Mouse (Mus musculus) adrenal gland, postnatal 4 days (tissue): Measurements from ENCODE around the gene RPS10-NUDT3. TPM values are rescaled to one million over a fixed set of nuclear protein-coding genes. Genes with fewer than 3 reads are reported as not detected.

Experiments
- DNase-seq, 2 experiments: peaks; one replicate each; pipeline ENCODE4 v3.0.0; 2021 to 2022; ENCODE audit warnings: low spot score in 2 of 2, mixed read lengths in 2 of 2
- long read RNA-seq, 2 experiments: library from polyadenylated mRNA; stranded (forward); transcript quantifications; one replicate each; pipeline ENCODE4 v2.0.0; 2021
- total RNA-seq, 2 experiments: library from RNA; stranded (reverse); gene quantifications; 2 replicates each; pipeline ENCODE4 v1.2.3; 2021

RPS10-NUDT3 gene
- total RNA-seq, result not detected
- long read RNA-seq, experiment 1, result 0 reads
- long read RNA-seq, experiment 2, partial matches to known transcripts, result 2 of 4 reads
- long read RNA-seq, experiment 2, other reads (novel, unspliced or antisense), result 2 of 4 reads

GRCm38 (mm10) chr17:27634871-27635574 lies at the start of gene RPS10-NUDT3:
Gene RPS10-NUDT3 (minus strand): TSS chr17:27635222.
- peak; percentile 74 to 75 for DNase-seq

DNA sequence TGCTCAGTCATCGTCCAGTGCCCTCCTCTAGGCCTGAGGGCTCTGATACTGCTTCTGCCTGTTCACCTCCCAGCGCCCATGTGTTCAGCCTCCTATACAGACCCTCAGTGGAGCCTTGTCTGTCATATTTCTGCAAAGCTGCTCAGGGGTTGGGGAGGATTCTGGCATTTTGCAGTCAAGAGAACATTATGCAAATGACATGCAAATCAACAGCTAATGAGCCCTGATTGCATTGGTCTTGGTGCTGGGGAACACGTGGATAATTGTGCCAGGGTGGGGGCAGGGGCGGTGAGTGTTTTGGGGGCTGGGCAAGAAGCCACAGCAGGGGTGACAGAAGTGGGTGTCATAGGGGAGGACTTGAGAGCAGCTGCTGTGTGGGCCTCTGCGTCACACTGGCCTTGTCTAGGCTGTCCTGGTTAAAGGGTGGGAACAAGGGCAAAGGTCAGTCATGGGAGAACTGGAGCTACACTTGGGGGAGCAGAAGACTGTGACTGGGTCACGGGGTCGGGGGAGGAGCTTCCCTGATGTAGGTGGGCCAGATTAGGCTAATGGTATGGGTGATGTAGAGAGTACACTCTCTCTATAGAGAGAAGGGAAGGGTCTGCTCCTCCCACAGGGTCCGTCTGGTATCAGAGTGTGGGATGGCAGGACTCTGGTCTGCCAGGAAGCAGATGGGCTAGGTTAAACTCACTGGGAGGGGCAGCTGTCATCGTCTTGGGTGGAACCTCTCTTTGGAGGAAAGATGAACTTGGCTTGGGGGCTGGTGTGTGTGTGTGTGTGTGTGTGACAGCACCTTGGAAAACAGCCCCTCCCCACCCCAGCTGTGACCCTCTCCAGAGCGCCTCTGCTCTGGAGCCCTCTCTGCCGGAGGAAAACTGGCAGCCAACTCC lies 44.1 kb upstream of the RPS10-NUDT3 start:
- DNase-seq, result no peak

DNA sequence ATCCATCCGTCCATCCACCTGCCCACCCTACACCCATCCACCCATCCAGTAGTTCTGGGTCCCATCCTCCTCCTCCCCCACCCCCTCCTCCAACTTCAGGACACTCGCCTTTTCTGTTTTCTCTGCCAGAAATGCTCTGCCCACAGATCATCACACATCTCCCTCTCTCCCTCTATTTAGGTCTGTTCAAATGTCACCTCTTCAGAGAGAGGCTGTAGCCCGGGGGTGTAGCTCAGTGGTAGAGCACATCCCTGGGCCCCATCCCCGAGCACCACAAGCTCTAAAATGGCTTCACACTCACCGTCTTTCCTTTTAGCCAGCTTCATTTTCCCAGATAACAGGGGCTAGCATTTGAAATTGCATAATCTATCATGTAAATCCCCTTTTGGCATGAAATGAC lies 42.7 kb upstream of the RPS10-NUDT3 start:
- no peak for DNase-seq

DNA sequence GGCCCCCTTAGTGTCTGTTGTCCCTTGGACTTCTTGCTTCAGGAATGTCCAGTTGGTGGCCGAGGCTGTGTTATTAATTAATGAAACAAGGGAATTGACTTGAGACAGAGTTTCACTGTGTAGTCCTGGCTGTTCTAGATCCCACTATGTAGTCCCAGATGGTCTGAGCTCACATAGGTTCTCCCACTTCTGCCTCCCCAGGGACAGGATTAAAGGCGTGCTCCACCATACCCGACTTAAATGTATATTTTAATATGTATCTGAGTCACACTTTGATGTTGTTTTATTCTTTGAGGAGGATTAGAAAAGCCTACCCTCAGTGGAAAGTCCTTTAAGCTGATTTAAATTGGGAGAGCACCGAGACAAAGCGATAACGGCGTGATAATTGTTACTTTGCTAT lies 41.2 kb upstream of the RPS10-NUDT3 start:
- DNase-seq, result no peak

- no peak for DNase-seq
Observed at GRCm38 (mm10) chr17:27675453-27675852, 40.4 kb upstream of the RPS10-NUDT3 start.

DNA sequence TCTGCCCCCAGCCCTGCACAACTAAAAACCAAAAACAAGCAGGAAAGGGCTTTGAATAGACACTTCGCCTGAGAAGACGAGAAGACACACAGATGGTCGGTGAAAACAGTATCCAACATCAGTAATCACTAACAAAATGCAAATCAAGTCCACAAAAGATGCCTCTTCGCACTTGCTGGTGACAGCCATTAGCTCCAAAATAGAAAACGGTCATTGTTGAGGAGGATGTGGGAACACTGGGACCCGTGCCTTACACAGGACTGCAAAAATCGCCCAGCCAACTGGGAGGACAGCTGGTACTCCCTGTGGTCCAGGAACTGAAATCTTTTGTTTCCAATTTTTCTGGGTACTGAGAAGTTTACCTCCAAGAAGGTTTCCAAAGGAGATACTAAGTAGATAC lies 38.9 kb upstream of the RPS10-NUDT3 start:
- DNase-seq, result no peak

GRCm38 (mm10) chr17:27671720-27672119 lies 36.7 kb upstream of the RPS10-NUDT3 start:
- no peak for DNase-seq

DNA sequence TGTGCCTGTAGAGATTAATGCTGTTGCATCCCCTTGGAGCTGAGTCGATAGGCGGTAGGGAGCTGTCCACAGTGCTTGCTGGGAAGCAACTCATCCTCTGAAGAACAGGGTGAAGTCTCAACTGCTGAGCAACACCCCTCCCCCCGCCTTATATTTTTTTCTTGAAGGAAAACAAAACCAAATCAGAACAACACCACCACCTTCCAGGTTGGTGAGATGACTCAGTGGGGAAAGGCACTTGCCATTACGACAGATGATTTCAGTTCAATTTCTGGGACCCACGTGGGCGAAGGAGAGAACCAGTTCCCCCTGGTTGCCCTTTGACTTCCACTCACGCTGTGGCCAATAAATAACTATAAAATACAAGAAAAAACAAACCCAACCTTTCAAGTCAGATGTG lies 23.7 kb upstream of the RPS10-NUDT3 start:
- no peak for DNase-seq

GRCm38 (mm10) chr17:27657123-27657522 lies 22.1 kb upstream of the RPS10-NUDT3 start:
- no peak for DNase-seq

GRCm38 (mm10) chr17:27656414-27656813 lies 21.4 kb upstream of the RPS10-NUDT3 start:
- DNase-seq, result no peak

GRCm38 (mm10) chr17:27656011-27656399 lies 21.0 kb upstream of the RPS10-NUDT3 start:
- DNase-seq, result no peak

DNA sequence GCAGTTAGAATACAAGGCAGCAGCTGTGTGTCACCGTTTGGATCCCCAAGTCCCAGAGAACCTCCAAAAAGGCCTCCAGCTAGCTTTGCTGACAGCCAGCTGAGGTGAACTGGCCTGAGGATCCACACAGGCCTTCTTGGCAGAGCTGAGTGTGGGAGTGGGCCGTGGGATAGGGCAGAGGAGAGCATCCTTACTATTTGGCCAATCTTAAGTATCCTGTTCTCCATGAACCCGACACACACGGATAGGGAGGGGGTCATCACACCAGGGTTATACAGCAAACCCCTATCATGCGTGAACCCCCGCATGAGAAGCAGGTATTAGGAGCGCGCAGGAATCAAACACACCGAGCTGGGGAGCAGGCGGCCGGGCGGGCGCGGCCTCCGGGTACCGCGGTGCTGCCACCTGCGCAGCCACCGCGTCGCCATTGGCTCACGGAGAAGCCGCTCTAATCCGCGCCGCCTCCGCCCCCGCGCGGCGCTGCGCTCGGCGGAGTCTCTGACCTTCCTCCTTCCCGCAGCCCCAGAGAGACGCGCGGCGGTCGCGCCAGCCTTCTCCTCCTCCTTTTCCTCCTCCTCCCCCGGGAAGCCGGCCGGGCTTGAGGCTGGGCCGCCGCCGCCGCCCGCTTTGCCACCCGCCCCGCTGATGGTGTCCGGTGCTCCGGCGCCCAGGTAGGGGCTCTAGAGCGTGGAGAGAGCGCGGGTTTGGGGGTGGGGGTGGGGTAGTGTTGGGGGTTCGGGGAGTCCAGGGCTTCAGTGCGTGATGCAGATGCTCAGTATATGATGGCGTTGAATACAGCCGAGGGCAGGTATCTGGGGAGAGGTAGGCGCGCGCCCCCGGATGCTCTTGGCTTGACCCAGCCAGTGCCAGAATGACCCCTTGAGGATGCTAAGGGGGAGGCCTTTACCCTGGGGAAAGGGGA lies 20.3 kb upstream of the RPS10-NUDT3 start, which contains the start of gene Pacsin1:
Pacsin1 (plus strand) TSS at position 421 of the 922 bp plus-strand sequence.
- DNase-seq, result no peak

DNA sequence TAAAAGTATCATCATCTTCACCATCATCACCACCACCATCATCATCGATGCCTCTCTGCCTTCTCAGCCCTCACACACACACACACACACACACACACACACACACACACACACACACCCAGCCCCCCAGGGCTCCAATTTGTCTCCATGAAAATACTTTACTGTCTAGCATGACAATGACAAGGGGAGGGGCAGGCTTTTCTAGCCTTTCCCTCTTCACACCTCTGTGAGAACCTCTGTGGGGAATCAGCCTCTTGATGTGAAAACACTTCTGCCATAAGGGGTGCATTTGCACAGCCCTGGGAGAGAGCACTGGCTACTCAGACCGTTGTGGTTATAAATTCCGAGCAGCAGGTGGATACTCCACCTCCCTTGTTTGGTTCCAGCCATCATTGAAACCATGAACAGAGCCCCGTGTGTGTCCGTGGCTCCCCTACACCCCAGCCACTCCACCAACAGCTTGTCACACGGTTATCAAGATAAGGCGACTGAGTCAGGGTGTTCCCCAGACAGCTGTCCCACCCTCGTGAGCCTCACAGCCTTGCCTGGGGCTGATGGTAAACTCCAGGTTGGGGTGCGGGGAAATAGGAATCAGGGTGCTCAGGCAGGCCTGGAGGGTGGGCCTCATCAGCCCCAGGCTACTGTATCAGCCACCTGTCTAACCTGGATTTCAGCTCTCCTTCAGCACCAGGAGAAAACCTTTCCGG lies 18.4 kb upstream of the RPS10-NUDT3 start:
- no peak for DNase-seq

DNA sequence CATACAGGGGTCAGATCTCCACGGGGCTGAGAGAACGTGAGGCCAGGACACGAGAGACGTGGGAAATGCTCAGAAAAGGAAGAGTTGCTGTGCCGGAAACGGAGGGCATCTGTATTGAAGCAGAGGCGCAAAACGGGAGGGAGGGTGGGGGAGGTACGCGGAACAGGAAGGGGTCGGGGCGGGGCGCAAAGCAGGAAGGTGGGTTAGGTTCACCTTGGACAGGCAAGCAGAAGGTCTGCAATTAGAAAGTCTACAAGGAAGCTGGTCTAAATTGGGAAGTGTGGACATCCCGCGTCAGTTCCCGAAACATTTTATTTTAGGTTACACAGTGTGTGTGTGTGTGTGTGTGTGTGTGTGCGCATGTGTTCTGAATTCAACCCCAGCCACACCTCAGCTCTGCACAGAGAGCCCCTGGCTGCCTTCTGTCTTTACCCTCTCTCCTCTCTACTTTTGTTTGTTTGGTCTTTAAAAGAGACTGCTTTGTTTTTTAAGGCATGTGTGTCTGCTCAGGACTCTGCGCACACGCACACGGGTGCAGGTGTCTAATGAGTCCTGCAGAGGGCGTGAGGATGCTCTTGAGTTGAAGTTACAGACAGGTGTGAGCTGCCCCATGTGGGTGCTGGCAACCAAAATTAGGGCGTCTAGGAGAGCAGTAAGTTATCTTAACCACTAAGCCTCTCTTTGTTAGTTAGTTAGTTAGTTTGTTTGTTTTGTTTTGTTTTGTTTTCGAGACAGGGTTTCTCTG lies 17.2 kb upstream of the RPS10-NUDT3 start:
- DNase-seq, result no peak

GRCm38 (mm10) chr17:27650586-27650985 lies 15.6 kb upstream of the RPS10-NUDT3 start:
- DNase-seq, result no peak

DNA sequence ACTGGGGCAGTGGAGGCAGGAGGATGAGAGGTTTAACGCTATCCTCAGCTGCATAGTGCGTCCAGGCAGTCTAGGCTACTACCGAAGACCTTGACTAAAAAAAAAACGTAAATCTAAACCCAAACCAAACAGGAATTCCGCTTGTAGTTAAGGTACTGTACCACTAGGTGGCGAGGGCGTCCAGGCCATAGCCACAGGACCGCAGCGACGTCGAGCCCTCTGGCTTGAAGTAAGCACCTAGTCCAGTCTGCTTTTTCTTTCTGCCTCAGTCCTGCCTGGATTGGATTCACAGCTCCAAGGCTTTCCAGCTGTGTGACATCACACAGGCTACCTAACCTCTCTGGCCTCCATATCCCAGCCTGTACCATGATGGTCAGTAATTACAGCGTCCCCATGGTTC lies 15.1 kb upstream of the RPS10-NUDT3 start:
- no peak for DNase-seq

DNA sequence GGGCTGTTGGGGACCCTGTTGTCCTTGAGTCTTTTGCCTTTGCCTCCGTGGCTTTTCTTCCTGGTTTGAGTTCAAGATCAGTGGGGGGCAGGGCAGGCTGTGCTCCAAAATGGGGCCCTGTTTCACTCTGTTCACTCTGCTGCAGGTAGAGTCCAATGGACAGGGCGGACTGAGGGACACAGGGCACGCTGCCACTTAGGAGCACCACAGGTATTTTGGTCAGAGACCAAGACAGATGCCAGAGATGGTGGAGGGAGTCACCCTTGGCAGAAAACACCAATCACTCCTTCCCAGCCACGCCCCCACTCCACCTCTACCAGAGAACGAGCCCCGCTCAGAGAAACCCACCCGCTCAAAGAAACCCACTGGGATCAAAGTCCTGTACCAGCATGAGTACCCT lies 10.8 kb upstream of the RPS10-NUDT3 start:
- no peak for DNase-seq

DNA sequence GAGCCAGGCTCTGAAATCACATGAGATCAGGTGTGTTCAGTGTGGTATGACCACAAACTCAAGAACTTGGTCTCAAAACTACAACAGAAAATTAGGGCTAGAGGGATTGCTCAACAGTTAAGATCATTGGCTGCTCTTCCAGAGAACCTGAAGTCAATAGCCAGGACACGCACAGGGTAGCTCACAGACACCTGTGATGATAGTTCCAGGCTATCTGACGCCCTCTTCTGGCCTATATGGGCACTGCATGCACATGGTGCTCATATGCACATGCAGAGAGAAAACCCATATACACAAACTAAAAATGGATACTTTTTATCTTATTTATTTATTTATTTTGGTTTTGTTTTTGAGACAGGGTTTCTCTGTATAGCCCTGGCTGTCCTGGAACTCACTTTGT lies 9.6 kb upstream of the RPS10-NUDT3 start:
- DNase-seq, result no peak

GRCm38 (mm10) chr17:27643756-27644155 lies 8.7 kb upstream of the RPS10-NUDT3 start:
- no peak for DNase-seq

DNA sequence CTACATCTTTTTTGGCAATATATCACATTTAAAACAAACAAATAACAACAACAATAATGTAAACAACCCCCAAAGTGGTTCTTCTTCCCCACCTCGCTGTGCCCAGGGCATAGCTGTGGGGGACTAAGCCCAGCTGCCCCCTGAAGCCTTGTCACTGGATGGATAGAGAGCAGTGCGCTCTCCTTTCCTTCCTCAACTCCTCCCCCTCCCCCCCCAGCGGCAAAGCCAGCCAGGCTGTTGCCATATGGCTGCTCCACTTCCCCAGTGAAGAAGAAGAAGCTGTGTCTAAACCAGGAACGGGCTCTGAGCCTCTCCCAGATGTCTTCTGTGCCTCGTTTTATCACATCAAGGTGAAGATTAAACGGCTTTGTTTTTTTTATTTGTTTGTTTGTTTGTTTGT lies 8.1 kb upstream of the RPS10-NUDT3 start:
- DNase-seq, result no peak
